Mouse (Mus musculus) intestine, postnatal 0 days (tissue): ENCODE measurements around the gene Adgrg1. TPM values are rescaled to one million over a fixed set of nuclear protein-coding genes. Genes with fewer than 3 reads are reported as not detected.

Source experiments
- ATAC-seq: fragments of 200-750 bp; cut with Nextera tagmentation; 2 replicates; pipeline ENCODE4 v1.8.0; 2017; ENCODE audit warnings: mild to moderate bottlenecking, moderate TSS enrichment, moderate library complexity
- H3K27ac ChIP-seq: fragments of 300-500 bp; sonication (generic); 2 replicates; pipeline ENCODE4 v1.5.1; 2014; ENCODE audit warnings: mild to moderate bottlenecking, low read depth, low read length, moderate library complexity
- H3K27me3 ChIP-seq: fragments of 300-500 bp; sonication (generic); replicated peaks from 2 replicates; pipeline ENCODE4 v1.6.1; 2014; ENCODE audit warnings: low read length, mixed read lengths; ENCODE audit not compliant: control insufficient read depth, insufficient read depth
- H3K36me3 ChIP-seq: fragments of 300-500 bp; sonication (generic); 2 replicates; pipeline ENCODE4 v1.6.1; 2014; ENCODE audit warnings: mild to moderate bottlenecking, moderate library complexity; ENCODE audit not compliant: control insufficient read depth, insufficient read depth
- H3K4me1 ChIP-seq: fragments of 300-500 bp; sonication (generic); replicated peaks from 2 replicates; pipeline ENCODE4 v1.6.1; 2014; ENCODE audit warnings: antibody characterized with exemption, low read length, mixed read lengths; ENCODE audit not compliant: control insufficient read depth, insufficient read depth
- H3K4me2 ChIP-seq: fragments of 300-500 bp; sonication (generic); replicated peaks from 2 replicates; pipeline ENCODE4 v1.6.1; 2014; ENCODE audit warnings: low read depth, mild to moderate bottlenecking, moderate library complexity
- H3K4me3 ChIP-seq: fragments of 300-500 bp; sonication (generic); 2 replicates; pipeline ENCODE4 v1.5.1; 2014; ENCODE audit warnings: low read depth, low read length
- H3K9ac ChIP-seq: fragments of 300-500 bp; sonication (generic); 2 replicates; pipeline ENCODE4 v1.6.1; 2014; ENCODE audit warnings: mild to moderate bottlenecking, low read depth, low read length
- H3K9me3 ChIP-seq: fragments of 300-500 bp; sonication (generic); 2 replicates; pipeline ENCODE4 v1.6.1; 2016; ENCODE audit warnings: mixed run types; ENCODE audit not compliant: control insufficient read depth
- CTCF ChIP-seq: sonication (generic); IDR thresholded peaks from 2 replicates; pipeline ENCODE4 v1.5.1; 2016; ENCODE audit warnings: low read depth, mild to moderate bottlenecking, control low read depth, antibody characterized with exemption, moderate library complexity
- WGBS: fragments of 180-500 bp; shearing (Covaris S2); extraction: QIAGEN DNeasy Blood & Tissue Kit; methylation state at CpG from one replicate; pipeline ENCODE4 v1.1.7; 2014; 5-methylcytosine and 5-hydroxymethylcytosine counted together
- polyA plus RNA-seq: library from polyadenylated mRNA; unstranded; fragments of >200 nt; fragmentation: Nextera tagmentation; extraction: Ambion mirVana; gene quantifications from 2 replicates; pipeline ENCODE4 v1.2.1, GENCODE M21; 2015

Adgrg1 gene
- polyA plus RNA-seq, 1 experiment from 2014 or later, result 22.7 TPM

- Histone ChIP-seq H3K9ac (no peak overlapping the region), H3K27ac (no peak overlapping the region), H3K4me2 (peak overlapping the region; percentile 70), H3K36me3 (no peaks in the 10 kb centered on the region), H3K27me3 (no peaks in the 10 kb centered on the region), H3K4me3 (peak overlapping the region; percentile 36; the same call in 1 of the 2 replicates), H3K4me1 (0 out of 2 replicates have a peak, but pooled peaks cover 3% of the 10 kb centered on the region), H3K9me3 (no peaks in the 10 kb centered on the region)
- WGBS, result 75% methylated on average over 13 of the region's 13 CpGs
- ATAC-seq, result no peak
- no peak for TF ChIP-seq CTCF
These were observed 4.2 kb downstream of the Adgrg1 start for GRCm38 (mm10) chr8:94978593-94979319.

GRCm38 (mm10) chr8:94980176-94980575 is 5.6 kb downstream of the Adgrg1 start:
- no peaks in the 10 kb centered on the region for H3K9me3 ChIP-seq
- no peaks in the 10 kb centered on the region for H3K36me3 ChIP-seq
- 89% methylated on average over 5 of the region's 5 CpGs for WGBS
- no peak overlapping the region for H3K4me3 ChIP-seq
- TF ChIP-seq CTCF, result no peak
- H3K27me3 ChIP-seq, result no peaks in the 10 kb centered on the region
- H3K4me1 ChIP-seq, result 0 out of 2 replicates have a peak, but pooled peaks cover 6% of the 10 kb centered on the region
- no peak overlapping the region for H3K4me2 ChIP-seq
- no peak overlapping the region for H3K9ac ChIP-seq
- no peak overlapping the region for H3K27ac ChIP-seq
- ATAC-seq, result no peak

DNA sequence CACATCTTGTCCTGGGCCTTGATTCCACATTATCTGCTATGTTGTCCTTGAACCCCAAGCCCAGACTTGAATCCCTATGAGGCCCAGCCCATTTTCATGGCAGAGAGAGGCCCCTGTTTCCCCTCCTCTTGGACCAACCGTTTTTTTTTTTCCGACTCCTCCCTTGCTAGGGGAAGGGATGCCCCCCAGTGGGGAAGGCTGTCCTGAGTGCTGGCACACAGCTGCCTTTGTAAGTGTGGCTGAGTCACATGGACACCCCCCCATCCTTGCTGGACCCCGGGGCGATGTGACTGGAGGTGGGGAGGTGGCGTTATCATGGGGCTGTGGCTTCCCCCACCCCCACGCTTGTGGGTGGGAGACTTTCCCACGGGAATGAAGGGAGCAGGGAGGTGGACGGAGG is 6.4 kb downstream of the Adgrg1 start:
- Histone ChIP-seq H3K4me3 (no peak overlapping the region), H3K9me3 (no peaks in the 10 kb centered on the region), H3K4me1 (0 out of 2 replicates have a peak, but pooled peaks cover 6% of the 10 kb centered on the region), H3K36me3 (no peaks in the 10 kb centered on the region), H3K4me2 (no peak overlapping the region), H3K27me3 (no peaks in the 10 kb centered on the region), H3K27ac (no peak overlapping the region), H3K9ac (no peak overlapping the region)
- ATAC-seq, result no peak
- TF ChIP-seq CTCF, result peak; percentile 22; the same call in 1 of the 2 replicates
- 54% methylated on average over 8 of the region's 8 CpGs for WGBS

DNA sequence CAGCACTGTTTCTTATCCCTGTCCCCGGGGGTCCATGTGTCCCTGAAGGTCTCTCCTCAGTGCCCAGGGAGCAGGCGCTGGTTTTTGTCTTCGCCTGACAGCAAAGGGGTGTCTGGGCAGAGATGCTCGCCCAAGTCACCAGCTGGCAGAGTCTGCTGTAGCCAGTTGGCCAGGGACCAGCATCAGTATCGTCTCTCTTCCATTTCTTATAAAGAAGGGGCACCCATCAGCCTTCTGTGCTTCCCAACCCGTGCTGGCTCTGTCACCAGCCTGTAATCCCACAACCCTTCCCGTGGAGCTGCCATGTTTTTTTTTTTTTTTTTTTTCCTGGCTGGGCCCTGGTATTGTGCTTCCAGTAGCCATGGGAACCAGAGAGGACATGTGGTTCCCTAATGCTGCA is 7.3 kb downstream of the Adgrg1 start:
- H3K4me1 ChIP-seq, result 0 out of 2 replicates have a peak, but pooled peaks cover 6% of the 10 kb centered on the region
- no peaks in the 10 kb centered on the region for H3K9me3 ChIP-seq
- 83% methylated on average over 7 of the region's 7 CpGs for WGBS

DNA sequence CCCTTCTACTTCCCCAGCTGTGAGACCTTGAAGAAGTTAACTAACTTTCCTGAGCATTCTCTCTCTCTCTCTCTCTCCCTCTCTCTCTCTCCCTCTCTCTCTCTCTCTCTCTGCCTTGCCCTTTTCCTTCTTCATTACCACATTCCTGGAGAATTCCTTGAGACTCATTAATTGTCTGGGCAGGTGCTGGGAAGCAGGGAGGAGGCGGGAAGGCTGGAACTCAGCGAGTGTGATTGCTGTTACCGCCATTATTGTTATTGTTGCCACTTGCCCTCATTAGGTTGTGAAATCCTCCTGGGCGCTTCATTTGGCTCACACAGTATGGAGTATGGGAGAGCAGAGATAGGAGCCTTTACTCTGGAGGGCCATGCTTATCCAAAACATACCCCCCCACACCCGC is 8.6 kb downstream of the Adgrg1 start:
- WGBS, result 15% methylated on average over 5 of the region's 5 CpGs
- no peaks in the 10 kb centered on the region for H3K9me3 ChIP-seq
- TF ChIP-seq CTCF, result no peak
- no peaks in the 10 kb centered on the region for H3K36me3 ChIP-seq
- no peak overlapping the region for H3K9ac ChIP-seq
- 0 out of 2 replicates have a peak, but pooled peaks cover 6% of the 10 kb centered on the region for H3K4me1 ChIP-seq
- ATAC-seq, result no peak
- no peaks in the 10 kb centered on the region for H3K27me3 ChIP-seq
- H3K4me3 ChIP-seq, result no peak overlapping the region
- no peak overlapping the region for H3K4me2 ChIP-seq
- H3K27ac ChIP-seq, result no peak overlapping the region

More for the DNA sequence above, 7.3 kb downstream of the Adgrg1 start:
- Histone ChIP-seq H3K27me3 (no peaks in the 10 kb centered on the region), H3K27ac (no peak overlapping the region), H3K4me3 (no peak overlapping the region), H3K36me3 (no peaks in the 10 kb centered on the region), H3K4me2 (no peak overlapping the region), H3K9ac (no peak overlapping the region)
- no peak for TF ChIP-seq CTCF
- no peak for ATAC-seq

DNA sequence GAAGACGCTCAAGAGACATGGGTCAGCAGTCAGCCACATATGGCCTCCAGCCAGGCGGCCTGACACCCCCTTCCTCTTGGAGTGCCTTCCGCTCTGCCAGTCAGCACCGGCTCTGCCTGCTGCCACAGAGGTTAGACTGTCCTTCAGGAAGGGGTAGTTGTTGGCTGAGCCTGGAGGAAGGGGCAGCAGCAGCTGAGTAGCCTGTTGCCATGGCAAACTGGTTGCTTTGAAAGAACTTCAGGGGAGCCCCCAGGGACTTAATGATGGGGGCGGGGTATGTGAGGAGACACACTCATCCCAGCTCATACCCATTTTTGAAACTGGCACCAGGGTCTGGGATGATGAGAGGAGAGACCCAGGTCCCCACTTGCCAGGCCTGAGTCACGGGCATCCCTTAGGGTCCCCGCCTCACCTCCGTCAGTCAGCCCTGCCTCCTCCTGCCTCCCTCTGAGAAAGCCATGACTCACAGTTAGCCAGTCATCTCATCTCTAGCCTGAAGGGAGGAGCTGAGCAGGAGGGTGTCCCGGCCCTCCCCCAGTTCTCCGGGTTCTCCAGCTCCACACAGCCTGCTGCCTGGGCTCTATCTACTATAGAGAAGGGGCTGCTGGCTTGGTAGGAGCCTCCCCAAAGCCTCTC is 9.4 kb downstream of the Adgrg1 start:
- Histone ChIP-seq H3K4me3 (no peak overlapping the region), H3K9ac (peak overlapping the region; percentile 26; the same call in 1 of the 2 replicates), H3K4me1 (0 out of 2 replicates have a peak, but pooled peaks cover 6% of the 10 kb centered on the region), H3K36me3 (no peaks in the 10 kb centered on the region), H3K9me3 (no peaks in the 10 kb centered on the region), H3K27me3 (no peaks in the 10 kb centered on the region), H3K27ac (no peak overlapping the region), H3K4me2 (peak overlapping the region; percentile 51)
- no peak for TF ChIP-seq CTCF
- WGBS, result 46% methylated on average over 10 of the region's 10 CpGs
- peak; percentile 61 for ATAC-seq
